Mouse (Mus musculus): ENCODE results near the gene Cd27.

DNA sequence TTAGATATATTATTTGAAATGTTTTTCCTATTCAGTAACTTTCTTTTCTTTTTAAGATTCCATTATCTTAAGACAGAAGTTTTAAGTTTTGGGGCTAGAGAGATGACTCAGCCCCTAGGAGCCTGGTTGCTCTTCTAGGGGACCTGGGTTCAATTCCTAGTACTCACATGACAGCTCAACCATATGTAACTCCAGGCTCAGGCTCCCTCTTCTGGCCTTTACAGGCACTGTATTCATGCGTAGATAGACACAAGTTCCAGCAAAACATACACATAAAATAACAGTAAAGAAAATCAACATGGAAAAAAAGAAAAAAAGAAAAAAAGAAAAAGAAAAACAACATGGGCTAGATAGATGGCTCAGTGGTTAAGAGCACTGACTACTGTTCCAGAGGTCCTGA lies 26.4 kb downstream of the Cd27 start:
- TF ChIP-seq CTCF (conservative IDR thresholded peaks at IDR 0.05; ENCODE audit: low read length), result peak; percentile 37
- TF ChIP-seq NANOG (IDR thresholded peaks at IDR 0.05; ENCODE audit: borderline replicate concordance, low read length), result no peak
